Mouse (Mus musculus) spleen, adult 2 months (tissue): ENCODE results near the gene Tubgcp6. TPM values are rescaled to one million over a fixed set of nuclear protein-coding genes. Genes with fewer than 3 reads are reported as not detected.

Experiments
- DNase-seq, 2 experiments: peaks; one replicate each; pipeline versions ENCODE4 v3.0.0 to v3.0.0-alpha.2; 2012 to 2021; ENCODE audit warnings: low spot score in 2 of 2, low read depth in 1 of 2
- H3K27ac ChIP-seq: fragments of 200-500 bp; 2 replicates; pipeline ENCODE4 v1.5.1; 2012; ENCODE audit warnings: low read length, inconsistent platforms; ENCODE audit not compliant: insufficient read depth
- H3K27me3 ChIP-seq: fragments of 200-500 bp; 2 replicates; pipeline ENCODE4 v1.6.1; 2012; ENCODE audit warnings: mild to moderate bottlenecking, moderate library complexity, low read length, inconsistent platforms; ENCODE audit not compliant: control insufficient read depth, insufficient read depth
- H3K36me3 ChIP-seq: fragments of 200-500 bp; 2 replicates; pipeline ENCODE4 v1.6.1; 2012; ENCODE audit warnings: mild to moderate bottlenecking, low read length, inconsistent platforms; ENCODE audit not compliant: control insufficient read depth, insufficient read depth
- H3K4me1 ChIP-seq: fragments of 200-500 bp; 2 replicates; pipeline ENCODE4 v1.6.1; 2011; ENCODE audit warnings: inconsistent platforms; ENCODE audit not compliant: control insufficient read depth, insufficient read depth, insufficient read length
- H3K4me3 ChIP-seq: fragments of 200-500 bp; 2 replicates; pipeline ENCODE4 v1.5.1; 2011; ENCODE audit warnings: mild to moderate bottlenecking, inconsistent platforms; ENCODE audit not compliant: insufficient read depth, insufficient read length; ENCODE audit errors: extremely low read depth
- CTCF ChIP-seq: fragments of 200-500 bp; IDR thresholded peaks from 2 replicates; pipeline ENCODE4 v1.5.1; 2011; ENCODE audit warnings: mild to moderate bottlenecking, inconsistent platforms; ENCODE audit not compliant: insufficient read depth, insufficient read length, insufficient replicate concordance; ENCODE audit errors: extremely low read depth
- POLR2A ChIP-seq: fragments of 200-500 bp; IDR thresholded peaks from 2 replicates; pipeline ENCODE4 v1.6.1; 2011; ENCODE audit warnings: low read depth, low read length, inconsistent platforms
- WGBS: fragments of 180-500 bp; shearing (Covaris S2); methylation state at CpG from one replicate; pipeline ENCODE4 v1.1.7; 2018; 5-methylcytosine and 5-hydroxymethylcytosine counted together
- polyA plus RNA-seq: library from polyadenylated mRNA; depleted of rRNA; stranded (reverse); fragments of >200 nt; gene quantifications from 2 replicates; pipeline ENCODE4 v1.2.3, GENCODE M21; 2012

The Tubgcp6 gene
- polyA plus RNA-seq, 1 experiment: 38.4 TPM

DNA sequence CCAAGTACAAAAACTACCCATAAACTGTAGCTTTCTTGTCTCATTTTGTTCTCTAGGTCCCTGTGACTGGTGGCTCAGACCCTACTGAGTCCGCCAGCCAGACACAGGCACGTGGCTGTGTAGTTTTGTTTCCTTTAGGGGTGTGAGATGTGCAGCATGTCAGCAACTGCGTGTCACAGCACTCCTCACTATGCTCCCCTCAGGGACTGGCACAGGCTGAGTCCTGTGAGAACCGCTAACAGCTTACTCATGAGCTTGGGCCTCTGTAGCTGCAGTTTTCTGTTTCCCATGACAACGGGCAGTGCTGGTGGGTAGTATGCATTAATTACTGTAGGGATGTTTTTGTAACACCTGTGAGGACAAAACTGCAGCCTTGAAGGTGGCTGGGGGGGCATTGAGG lies 30.7 kb downstream of the Tubgcp6 start:
- WGBS: 89% methylated on average over 5 of the region's 5 CpGs
- no peak overlapping the region for H3K27ac ChIP-seq
- no peak for DNase-seq
- no peak overlapping the region for H3K4me3 ChIP-seq
- TF ChIP-seq POLR2A (no peak), CTCF (no peak)
- no peaks in the 10 kb centered on the region for H3K27me3 ChIP-seq
- peaks cover 3% of the 10 kb centered on the region; the same call in 1 of the 2 replicates for H3K4me1 ChIP-seq
- peaks cover 26% of the 10 kb centered on the region for H3K36me3 ChIP-seq

DNA sequence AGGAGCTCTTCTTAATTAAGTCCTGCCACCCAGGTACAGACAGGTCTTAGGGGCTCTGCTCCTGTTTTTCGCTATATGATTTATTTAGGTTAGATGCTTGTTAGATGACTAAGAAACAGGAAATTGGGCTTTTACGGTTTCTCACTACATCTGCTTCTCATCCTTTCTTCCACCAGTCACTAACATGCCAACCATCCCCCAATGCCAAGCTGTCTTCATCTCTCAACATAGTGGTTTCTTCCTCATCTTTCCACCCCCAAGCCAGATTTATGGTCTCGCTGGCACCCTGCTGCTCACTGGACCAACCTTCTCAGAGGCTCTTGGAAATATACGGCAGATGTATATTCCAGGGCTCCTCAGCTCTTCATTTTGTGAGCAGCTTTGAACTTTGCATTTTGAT lies 32.2 kb downstream of the Tubgcp6 start:
- TF ChIP-seq CTCF: no peak
- TF ChIP-seq POLR2A: no peak
- Histone ChIP-seq H3K36me3 (peaks cover 25% of the 10 kb centered on the region), H3K27ac (no peak overlapping the region), H3K27me3 (no peaks in the 10 kb centered on the region), H3K4me3 (no peak overlapping the region), H3K4me1 (peaks cover 3% of the 10 kb centered on the region; the same call in 1 of the 2 replicates)
- DNase-seq: no peak
- 77% methylated on average over 4 of the region's 4 CpGs for WGBS

DNA sequence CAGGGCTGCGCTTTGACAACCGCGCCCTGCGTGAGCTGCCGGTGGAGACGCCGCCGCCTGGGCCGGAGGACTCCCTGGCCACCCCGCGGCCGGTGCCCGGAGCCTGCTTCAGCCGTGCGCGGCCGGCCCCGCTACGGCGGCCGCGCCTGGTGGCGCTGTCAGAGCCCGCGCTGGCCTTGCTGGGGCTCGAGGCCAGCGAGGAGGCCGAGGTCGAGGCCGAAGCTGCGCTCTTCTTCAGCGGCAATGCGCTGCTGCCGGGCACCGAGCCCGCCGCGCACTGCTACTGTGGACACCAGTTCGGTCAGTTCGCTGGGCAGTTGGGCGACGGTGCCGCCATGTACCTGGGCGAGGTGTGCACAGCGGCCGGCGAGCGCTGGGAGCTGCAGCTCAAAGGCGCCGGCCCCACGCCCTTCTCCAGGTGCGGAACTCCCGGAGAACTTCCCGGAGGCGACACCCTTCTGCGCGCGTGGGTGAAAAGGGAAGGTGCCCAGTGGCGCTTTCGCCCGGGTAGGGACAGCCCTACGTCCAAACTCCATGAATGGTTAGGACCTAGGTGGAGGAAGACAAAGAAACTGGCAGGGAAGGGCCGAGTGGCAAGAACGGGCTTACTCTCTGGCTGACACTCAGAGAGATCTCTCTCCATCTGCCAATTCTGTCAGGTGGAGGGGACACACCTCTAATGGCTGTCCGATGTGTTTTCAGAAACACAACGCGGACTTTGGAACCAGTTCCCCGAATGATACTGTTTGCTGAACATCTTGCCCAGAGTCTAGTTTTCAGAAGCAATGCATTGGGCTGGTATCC lies 33.5 kb downstream of the Tubgcp6 start:
- Histone ChIP-seq H3K36me3 (peaks cover 27% of the 10 kb centered on the region), H3K4me3 (peak overlapping the region; percentile 86), H3K27me3 (no peaks in the 10 kb centered on the region), H3K27ac (peak overlapping the region; percentile 79), H3K4me1 (peaks cover 3% of the 10 kb centered on the region; the same call in 1 of the 2 replicates)
- WGBS: 2% methylated on average over 68 of the region's 68 CpGs
- no peak for TF ChIP-seq CTCF
- TF ChIP-seq POLR2A: no peak
- DNase-seq: no peak

DNA sequence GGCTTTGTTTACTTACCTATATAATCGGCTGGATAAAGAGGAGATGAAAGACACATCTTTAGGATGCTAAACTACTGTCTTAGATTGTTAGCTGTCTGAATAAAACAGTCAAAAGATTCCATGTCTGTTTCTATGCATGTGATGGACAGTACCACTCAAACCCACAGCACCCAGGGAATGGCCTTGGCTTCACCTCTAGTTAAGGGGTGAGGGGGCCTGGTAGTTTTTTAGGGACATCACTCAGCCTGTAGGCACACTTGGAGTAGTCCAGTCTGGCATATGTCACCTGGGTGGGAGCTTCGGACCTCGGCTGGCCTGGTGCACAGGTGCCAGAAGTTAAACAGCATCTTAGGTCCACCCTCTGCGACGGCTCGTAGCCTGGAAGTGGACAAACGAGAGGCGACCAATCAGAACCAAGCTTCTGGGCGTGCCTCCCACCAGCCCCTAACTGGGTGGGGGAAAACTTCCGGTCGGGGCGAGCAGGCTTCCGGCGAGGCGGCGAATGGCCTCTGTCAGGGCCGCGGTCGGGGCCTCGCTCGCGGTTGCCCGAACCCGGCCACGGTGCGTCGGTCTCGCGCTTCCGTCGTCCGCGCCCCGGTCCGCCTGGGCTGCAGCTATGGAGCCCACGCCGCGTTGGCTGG lies 34.2 kb downstream of the Tubgcp6 start, which contains the start of gene Selenoo:
Selenoo (plus strand) TSS at position 478 of the 641 bp plus-strand sequence.
- H3K4me1 ChIP-seq: peaks cover 3% of the 10 kb centered on the region; the same call in 1 of the 2 replicates
- H3K4me3 ChIP-seq: peak within 1 kb of the TSS; percentile 86
- TF ChIP-seq CTCF: no peak
- peak; percentile 82 for TF ChIP-seq POLR2A
- H3K27me3 ChIP-seq: no peaks in the 10 kb centered on the region
- WGBS: 1% methylated on average over 38 of the region's 38 CpGs
- H3K36me3 ChIP-seq: peaks cover 27% of the 10 kb centered on the region
- peak within 1 kb of the TSS; percentile 79 for H3K27ac ChIP-seq
- DNase-seq: peak; percentile 38 to 86

DNA sequence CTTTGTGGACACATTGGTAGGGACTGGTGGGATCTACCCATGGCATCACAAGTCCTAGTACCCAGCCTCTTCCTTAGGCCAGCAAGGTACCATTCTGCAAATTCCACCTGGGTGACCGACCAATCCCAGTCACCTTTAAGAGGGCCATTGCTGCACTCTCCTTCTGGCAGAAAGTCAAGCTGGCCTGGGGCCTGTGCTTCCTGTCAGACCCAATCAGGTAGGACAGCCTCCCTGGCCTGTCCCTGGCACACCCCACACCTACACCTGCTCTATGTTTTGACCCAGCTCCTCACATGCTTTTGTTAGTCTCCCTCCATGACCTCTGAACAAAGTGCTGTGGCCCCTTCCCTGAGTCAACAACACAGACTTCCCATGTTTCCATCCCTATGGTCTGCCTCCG lies 38.1 kb downstream of the Tubgcp6 start:
- H3K4me3 ChIP-seq: no peak overlapping the region
- WGBS: 98% methylated on average over 2 of the region's 2 CpGs
- TF ChIP-seq CTCF (no peak), POLR2A (no peak)
- DNase-seq: no peak
- H3K4me1 ChIP-seq: peaks cover 3% of the 10 kb centered on the region; the same call in 1 of the 2 replicates
- no peak overlapping the region for H3K27ac ChIP-seq
- H3K27me3 ChIP-seq: no peaks in the 10 kb centered on the region
- peaks cover 40% of the 10 kb centered on the region for H3K36me3 ChIP-seq

DNA sequence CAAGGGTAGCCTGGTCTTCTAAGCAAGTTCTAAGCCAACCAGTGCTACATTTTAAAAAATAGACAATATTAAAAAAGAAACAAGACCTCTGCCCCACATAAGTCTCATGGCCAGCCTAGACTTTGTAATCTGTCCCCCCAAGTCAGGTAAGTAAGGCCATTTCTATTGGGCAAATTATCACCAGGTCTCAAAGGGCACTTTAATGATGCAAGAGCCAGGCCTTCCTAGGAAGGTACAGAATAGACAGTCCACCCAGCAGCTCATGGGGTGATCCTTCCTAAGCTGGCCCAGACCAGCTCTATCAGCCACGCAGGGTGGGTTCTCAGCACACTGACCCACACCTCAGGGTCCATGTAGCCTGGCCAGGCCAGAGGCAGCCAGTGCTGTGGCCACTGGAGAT lies 39.0 kb downstream of the Tubgcp6 start:
- Histone ChIP-seq H3K4me1 (peaks cover 3% of the 10 kb centered on the region; the same call in 1 of the 2 replicates), H3K4me3 (no peak overlapping the region), H3K27ac (no peak overlapping the region), H3K27me3 (no peaks in the 10 kb centered on the region), H3K36me3 (peaks cover 40% of the 10 kb centered on the region)
- TF ChIP-seq CTCF: no peak
- no peak for TF ChIP-seq POLR2A
- 94% methylated on average over 1 of the region's 1 CpGs for WGBS
- DNase-seq: no peak
